Mouse (Mus musculus): ENCODE measurements around the gene Tmem44. TPM values are rescaled to one million over a fixed set of nuclear protein-coding genes. Genes with fewer than 3 reads are reported as not detected.

Tmem44 gene
- total RNA-seq, 1 experiment from 2014 or later, result 6.0 TPM

DNA sequence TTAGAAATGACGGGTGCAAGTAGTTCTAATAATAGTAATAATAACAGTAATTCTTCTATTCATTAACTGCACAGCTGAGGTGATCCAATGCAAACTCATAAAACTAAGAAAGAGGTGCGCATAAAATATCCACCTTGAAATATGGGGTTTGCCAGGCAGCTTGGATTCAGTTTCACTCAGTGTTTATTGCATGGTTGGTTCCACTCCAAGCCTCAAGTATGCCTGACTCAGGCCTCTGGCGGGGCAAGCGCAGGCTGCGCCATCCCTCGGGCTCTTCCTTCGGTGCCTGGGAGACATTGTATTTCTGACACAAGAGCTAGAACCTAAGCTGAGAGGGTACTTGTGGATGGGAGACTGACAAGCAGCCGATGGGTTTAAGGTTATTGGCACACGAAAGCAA lies 32.0 kb downstream of the Tmem44 start:
- no peak for DNase-seq

DNA sequence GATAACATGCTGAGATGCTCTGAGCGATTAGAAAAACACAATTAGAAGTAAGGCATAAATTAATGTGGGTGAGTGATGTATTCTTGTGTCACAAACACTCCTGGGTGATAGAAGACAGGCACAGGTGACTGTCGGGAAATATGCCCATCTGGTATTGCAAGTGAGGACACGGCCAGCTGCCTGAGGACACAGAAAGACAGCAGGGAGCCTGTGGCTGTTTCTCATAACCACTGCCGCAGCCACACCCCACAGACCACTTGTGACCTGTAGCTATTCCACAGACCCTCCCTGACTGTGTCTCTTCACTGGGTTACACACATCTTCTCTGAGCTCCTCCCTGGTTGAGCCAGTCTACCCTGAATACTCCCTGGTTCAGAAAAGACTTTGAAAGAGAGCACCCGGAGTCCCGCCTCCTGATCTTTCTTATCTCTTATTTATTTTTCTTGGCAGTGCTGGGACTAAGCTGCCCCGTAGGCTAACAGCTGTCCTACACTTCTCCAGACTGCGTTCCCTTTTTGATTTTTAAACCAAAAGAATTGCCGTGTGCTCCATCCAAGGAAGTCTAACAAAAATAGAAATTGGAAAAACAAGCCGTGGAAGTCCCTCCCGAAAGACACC lies 32.9 kb downstream of the Tmem44 start:
- DNase-seq, result peak; percentile 46

DNA sequence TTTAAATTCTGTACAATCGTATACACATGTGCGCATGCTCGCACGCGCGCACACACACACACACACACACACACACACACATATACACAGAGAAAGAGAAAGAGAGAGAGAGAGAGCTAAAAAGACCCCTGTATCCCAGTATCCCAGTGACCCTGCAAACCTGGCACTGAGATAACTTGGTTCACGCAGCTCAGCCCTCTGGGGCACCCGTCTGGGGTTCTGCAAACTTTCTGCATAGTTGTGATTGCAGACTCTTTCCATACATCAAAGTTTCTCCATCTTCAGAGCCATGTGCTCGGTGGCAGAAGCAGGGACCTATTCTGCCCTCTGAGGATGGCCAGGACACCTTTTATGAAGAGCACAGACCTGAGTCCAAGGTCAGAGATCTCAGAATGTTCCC lies 33.6 kb downstream of the Tmem44 start:
- no peak for DNase-seq

DNA sequence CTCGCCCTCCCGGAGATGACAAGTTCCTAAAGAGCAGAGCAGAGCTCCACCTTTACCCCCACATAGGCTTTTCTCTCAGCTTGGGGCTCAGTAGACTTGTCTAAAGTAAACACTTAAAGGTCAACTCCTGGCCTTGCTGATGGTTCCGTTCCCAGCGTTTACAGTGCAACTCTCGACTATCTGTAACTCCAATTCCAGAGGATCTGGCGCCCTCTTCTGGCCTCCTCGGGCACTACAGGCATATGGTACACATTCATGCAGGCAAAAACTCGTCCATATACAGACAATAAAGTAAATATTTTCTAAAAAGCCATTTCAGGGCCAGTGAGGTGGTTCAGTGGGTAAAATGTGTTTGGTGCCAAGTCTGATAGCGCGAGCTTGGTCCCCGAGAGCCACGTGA lies 35.2 kb downstream of the Tmem44 start:
- peak; percentile 42 for DNase-seq

DNA sequence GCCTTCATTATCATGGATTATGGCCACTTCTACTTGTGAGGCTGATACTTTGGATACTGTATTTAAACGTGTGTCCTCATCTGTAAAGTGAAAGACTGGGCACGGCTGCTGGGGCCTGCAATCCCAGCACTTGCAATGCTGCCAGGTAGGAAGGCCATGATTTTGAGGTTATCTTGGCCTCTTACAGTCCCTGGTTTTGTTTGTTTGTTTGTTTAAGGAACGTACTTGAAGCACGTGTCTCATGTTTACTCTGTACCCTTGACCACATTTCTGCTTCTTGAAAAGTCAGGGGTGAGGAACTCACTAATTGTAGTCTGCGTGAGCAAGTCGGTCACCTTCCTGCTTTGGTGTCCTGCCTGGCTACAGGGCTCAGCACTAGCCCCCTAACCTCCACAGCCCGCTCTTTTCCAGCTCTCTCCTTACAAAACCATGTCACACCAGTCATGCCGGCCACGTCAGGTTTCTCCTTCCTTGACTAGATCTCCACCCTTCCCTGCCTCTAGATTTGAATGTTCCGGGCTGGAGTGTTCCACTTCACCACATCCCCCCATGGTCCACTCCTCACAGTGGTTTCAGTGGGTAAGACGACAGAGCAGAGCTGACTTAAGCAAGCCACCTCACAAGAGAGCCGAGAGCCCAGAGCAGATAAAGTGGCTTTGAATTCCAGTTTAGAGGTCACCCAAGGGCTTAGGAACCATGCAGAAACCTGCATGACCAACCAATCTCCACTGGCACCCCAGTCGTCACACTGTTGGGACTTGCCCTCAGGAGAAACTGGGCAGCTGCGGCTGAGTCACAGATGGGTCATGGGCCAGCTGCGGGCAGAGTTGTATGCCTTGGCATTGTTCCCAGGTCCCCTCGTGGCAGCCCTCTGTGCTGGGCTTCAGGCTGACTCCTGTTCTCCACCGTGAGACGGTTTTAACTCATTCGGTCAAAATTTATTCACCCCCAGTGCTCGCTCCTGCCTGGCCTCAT lies 37.3 kb downstream of the Tmem44 start:
- peak; percentile 83 for DNase-seq

DNA sequence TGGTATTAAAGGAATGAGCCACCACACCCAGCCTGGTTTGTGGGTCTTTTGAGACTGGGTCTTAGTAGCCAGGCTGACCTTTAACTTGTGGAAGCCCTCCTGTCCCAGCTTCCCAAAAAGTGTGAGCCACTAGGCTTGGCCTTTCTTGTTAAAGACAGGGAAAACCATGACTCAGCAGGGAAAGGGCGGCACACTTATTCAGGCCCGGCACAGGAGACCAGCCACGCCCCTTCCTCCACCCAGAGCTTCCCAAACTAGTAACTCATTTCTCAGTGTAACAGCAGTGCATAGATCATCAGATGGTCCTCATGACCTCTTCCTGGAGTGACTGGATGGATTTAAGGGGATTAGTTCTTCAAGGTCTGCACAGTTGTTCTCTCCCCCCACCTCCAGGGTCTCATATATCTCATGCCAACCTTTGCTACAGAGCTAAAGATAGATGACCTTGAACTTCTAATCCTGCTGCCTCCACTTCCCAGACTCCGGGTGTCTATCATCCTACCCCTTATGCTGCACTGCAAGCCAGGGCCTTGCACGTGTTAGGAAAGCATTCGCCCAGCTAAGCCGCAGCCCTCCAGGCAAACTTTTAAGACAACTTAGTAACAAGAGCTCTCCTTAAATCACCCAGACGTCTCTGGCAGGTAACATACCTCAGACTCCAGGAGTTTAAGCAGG lies 38.1 kb downstream of the Tmem44 start:
- DNase-seq, result peak; percentile 80

DNA sequence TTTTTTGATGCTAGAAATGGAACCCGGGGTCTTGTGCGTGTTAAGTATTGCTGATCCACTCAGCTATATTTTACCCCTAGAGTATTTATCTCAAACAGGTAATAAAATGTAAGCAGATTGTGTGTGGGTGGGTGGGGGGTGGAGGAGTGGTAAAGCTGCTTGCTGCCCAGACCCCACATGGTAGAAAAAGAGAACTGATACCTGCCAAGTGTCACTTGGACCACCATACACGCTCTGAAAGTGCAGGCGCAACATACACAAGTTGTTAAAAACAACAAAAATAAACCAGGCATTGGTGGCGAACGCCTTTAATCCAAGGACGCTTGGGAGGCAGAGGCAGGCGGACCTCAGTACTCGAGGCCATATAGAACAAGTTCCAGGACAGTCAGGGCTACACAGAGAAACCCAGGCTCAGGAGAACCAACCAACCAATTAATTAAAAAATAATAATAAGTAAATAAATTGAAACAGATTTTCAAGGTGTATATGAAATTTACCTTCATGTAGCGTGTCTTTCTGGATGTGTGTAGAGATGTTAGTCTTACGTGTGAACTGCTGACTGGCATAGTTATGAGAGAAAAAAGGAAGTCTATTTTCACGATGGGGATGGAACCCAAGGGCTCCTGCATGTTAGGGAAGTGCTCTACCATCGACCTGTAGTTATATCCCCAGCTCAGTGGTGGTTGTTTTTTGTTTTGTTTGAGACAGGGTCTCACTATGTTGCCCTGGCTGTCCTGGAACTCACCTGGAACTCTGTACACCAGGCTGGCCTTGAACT lies 38.9 kb downstream of the Tmem44 start:
- no peak for DNase-seq

DNA sequence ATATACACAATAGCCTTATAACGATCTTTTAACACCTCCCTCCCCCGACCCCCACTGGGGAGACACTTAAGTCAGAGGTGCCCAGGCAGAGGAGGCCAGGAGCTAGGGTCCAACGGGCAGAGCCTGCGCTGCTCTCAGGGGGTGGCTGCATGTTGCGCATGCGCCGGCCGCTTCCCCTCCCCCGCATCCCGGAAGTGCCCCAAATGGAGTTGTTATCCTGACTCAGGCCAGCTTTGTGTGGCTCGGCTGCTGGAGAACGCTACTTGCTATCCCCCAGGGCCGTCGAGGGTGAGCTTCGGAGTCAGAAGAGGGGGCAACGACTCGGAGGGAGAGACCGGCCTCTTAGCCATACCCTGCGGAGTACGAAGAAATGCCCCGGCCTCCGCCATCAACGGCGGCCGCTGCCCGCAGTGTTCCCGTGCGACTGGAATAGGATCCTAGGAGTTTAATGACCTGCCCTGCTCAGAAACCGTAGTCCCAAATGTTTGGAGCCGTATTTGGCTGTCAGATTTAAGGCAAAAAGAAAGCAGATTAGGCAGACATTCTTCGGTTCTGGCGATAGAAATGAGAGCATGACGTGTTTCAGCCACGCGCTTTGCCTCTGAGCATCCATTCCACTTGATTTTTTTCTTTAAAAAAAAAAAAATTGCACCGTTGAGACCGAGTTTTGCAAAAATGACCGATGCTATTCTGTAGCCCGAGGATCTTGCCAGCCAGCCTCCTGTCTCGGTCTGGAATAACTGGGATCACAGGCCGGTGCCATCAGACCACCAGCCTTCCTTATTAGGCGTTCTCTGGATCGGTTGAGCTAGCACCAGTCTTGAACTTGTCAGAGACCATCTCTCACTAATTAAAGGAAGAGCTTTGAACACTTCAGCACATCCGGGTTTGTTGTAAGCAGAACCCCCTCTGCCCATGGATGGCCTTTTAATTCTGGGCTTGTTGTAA lies 39.9 kb downstream of the Tmem44 start:
- peak; percentile 94 for DNase-seq

DNA sequence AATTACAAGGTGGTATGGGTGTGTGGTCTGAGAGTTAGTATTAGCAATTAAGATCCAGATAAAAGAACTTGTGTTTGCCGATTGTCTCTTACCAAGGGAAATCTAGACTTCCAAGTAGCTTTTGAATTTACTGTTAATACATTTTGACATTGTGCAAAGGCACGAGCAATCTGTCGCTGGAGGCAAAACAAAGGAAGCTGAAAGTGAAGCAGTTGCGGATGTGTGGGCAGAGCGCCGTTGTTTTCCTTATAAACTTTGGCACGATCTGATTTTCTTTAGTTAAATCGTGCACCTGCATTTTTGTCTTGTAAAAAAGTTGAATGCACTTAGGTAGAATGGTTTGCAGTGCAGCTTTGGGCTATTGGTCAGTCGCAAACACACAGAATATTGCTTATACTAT lies 40.6 kb downstream of the Tmem44 start:
- no peak for DNase-seq

DNA sequence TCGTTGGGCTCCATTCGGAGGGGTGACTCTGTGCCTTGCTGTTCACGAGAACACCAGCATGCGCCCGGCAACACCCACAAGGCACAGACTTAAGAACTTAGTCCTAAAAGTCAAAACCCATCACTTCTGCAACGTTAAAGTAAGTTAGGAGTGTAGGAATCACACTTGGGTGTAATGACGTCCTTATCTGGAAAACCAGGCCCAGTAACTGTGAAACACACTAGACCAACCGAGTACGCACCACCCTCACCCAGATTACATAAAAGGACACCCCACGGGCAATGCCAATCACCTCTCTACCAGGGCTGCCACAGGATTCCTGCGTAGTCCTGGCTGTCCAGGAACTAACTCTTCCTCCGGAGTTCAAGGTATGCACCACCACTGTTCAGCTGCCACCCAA lies 41.3 kb downstream of the Tmem44 start:
- no peak for DNase-seq

DNA sequence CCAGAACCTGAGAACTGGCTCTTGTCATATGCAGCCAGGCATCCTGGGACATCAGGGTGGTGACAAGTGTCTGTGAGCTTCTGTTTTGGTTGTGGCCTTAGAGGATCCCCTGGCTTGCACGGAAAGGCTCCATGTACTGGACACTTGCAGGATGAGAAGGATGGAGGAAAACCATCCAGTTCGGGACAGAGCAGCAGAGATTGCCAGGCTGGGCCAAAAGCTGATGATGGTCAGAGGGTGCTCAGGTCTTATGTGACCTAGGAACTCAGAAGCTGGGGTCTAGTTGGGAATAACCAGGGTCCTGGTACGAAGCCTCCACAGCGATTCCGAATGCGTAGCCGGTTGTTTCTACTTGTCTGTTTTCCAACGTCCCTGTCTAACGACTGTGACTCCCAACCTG lies 41.9 kb downstream of the Tmem44 start:
- no peak for DNase-seq

DNA sequence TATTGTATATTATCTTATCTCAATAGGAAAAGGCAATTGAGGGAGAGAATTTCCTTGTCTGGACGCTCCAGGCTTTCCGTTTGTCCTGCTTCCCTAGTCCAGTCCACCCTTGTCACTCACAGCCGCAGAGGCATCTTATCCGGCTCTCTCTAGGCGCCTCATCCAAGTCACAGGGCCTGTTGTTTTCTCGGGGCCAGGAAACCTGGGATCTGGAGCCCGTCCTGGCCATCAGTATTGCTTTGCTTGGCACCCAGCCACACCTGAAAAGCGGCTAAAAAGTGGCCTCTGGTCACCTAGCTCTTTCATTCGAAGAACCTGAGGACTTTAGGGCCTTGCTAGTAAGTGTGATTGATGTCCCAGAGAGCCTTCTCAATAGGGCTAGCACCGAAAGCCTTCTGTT lies 43.5 kb downstream of the Tmem44 start:
- DNase-seq, result no peak

DNA sequence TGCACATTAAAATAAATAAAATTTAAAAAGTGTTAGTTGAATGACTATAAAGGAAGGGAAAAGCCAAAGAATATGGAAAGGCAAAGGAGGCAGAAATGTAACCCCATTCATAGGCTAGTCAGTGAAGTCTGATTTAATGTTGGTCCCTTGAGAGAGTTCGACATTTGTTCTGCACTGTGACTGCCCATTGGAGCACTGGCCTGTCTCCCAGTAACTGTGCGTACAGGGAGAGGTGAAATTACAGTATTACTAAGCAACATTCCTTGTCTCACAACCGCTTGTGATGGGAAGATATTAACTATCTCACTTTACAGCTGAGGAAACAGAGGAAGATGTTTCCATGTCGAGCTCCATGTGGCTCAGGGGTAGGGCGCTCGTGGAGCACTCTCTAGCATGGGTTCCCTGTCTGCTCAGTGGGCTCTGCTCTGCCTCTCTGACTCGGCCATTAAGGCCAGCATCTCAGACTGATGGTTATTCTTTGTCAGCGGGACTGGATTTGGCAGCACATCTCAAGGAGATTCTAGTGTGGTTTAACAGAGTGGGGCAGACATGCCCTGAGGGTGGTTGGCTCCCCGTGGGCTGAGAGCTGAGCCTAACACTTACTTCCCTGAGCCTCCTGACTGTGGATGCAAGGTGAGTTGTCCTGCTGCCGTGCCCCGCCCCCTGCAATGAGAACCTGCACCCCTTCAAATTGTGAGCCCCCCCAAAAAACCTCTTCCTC lies 45.2 kb downstream of the Tmem44 start:
- DNase-seq, result no peak

DNA sequence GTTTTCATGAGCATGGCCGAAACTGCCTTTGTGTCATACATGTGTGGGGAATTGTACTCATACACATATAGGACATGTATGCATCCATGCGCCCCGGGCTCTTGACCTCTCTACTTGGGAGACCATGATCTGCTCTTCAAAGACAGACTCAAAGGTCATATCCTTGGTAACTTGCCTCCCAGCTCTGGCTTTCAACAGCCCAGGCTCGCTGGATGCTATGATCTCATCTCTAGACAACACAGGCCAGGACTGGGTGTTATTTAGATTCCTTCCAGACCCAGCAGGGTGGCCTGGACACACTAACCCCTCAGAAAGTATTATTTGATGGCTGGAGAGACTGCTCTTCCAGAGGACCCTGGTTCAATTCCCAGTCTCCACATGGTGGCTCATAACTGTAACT lies 45.8 kb downstream of the Tmem44 start:
- DNase-seq, result peak; percentile 67

DNA sequence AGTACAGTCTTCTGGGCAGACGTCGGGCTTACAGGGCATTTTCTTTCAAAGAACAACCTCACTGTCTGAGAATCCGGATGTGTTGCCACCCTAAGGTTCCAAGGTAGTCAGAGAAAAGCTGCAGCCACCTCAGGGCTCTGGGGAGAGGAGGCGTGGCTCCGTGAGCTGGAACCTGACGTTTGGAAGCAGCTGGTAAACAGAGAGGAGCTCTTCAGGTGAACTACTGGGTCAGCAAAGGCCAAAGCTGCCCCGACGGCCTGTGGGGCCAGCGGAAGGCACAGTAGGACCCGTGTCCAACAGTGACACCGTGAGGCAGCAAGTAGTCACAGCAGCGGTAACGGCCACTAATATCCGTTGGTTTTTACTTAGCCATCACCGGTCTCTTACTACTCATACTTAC lies 46.7 kb downstream of the Tmem44 start:
- DNase-seq, result peak; percentile 77

DNA sequence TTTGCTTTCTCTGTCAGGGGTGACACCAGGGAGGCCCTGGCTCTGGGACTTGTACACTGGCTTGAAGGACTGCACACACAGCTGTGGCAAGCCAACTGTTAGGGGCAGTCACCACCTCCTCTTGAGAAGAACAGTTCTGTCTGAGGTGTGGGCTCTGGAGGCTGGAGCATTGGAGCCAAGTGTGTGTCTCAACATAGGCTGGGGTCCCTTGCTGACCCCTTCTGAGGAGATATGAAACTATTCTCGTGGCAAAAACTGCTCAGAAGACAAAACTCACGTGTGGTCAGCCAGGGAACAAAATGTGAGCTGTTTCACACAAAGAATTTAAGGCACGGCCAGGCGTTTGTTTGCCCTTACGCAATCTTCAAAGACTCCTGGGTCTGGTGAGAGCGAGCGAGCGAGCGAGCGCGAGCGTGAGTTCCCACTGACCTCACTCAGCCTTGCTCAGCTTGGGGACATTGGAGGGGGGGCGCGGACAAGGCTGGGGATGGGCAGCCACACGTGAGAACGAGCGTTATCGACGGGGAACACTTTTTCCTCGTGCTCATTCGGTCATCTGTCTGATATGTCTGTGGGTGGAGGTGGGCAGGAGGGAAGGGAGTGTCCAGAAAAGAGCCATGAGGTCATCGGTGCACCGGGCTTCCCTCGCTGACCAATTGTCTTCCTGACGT lies 48.3 kb downstream of the Tmem44 start:
- DNase-seq, result peak; percentile 73

DNA sequence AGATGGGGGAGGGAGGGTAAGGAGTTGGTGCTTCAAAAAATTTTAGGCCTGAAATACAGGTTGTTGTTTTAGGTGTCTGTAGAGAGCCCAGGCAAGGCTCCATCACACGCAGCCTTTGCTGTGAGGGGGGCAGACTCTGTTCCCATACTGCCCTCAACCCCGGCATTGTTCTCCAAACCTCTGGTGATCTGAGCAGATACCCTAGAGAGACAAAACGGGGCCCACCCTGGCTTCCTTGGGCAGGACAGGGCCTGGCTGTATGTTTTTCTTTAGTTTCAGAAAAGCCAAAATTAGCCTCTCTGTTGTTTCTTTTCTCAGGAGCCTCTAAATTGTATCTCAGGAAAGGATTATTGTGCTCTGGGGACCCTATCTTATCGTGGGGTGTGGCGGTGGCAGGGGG lies 49.0 kb downstream of the Tmem44 start:
- DNase-seq, result no peak

DNA sequence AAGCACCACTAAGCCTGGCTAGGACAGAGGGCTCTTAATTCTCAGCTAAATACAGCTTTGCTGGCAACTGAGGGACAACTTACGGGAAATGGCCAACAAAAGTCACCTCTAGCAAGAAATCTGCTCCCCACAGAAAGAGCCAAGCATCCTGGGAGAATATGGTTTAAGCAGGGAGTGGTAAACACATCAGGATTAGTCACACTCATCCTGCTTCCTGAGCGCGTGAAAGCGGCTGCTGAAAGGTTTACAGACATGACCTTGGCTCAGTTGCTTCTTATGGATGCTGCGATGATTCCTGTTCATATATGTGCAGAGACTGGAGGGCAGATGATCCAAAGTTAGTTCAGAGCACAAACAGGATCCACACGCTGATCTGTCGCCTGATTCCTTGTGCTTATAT lies 50.4 kb downstream of the Tmem44 start:
- no peak for DNase-seq

DNA sequence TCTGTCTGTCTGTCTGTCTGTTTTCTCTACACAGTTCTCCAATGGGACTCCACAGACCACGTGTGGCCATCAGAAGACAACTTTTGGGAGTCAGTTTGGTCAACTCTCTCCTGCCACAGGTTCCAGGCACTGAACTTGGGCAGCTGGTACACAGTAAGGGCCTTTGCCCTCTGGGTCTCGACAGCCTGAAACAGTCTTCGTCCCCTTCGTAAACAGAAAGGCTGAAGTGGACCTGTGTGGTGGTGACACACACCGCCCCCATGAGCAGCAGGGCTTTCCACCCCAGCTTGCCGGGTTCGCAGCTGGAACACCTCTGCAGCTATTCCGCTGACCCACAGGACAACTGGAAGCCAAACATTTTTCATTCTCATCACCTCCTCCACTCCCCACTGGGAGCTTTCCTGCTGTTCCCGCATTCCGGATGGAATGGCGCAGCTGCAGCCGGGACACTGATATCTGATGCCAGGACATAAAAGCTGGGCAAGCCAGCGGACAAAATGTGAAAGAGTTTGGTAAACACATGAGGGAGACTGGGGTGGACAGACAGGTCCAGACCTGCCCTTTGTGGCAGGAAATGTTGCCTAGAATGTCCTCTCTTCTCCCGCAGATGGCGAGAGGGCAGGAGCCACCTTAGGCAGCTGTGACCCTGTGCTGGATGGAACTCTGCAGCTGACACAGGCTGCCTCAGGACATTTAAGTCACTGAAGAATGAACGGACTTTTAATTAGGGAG lies 51.4 kb downstream of the Tmem44 start:
- DNase-seq, result no peak

Measured in adrenal gland, postnatal 14 days (tissue).